Mouse (Mus musculus): ENCODE measurements around the gene Faap20. TPM values are rescaled to one million over a fixed set of nuclear protein-coding genes. Genes with fewer than 3 reads are reported as not detected.
"Not testable (repeated sequence)": the region's sequence is repeated elsewhere in the genome, so short reads cannot be mapped to it uniquely, and the experiment has no call there.

Faap20 gene
- polyA plus RNA-seq, 1 experiment from 2014 or later: 110 TPM

DNA sequence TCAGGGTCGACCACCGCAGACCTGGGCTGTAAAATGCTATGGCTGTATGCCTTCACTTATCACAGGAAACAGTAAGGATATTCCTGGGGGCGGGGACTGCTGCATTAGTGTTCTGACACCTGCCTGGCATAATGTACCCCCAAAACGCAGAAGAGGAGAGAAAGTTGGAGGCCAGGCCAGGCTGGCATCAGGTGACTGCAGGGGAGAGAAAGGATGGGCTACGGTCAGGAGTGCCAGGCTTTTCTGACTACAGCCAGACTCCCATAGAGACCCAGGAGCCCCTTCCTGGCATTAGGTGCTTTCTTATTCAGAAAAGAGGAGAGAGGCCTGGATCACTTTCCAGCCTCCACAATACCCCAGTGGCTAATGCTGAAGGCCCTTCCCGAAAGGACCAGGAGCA lies 10.1 kb upstream of the Faap20 start:
- Histone ChIP-seq H3K9ac (ENCODE audit: low read length) (no peak overlapping the region), H3K36me3 (ENCODE audit: control insufficient read depth, insufficient read depth, low read length) (no peaks in the 10 kb centered on the region), H3K27me3 (ENCODE audit: control insufficient read depth, insufficient read depth, low read length) (no peaks in the 10 kb centered on the region), H3K9me3 (ENCODE audit: control insufficient read depth, low read length) (no peaks in the 10 kb centered on the region), H3K4me3 (ENCODE audit: low read depth, low read length) (no peak overlapping the region), H3K4me1 (ENCODE audit: control insufficient read depth, insufficient read depth, low read length) (peaks cover 13% of the 10 kb centered on the region), H3K4me2 (no peak overlapping the region), H3K27ac (ENCODE audit: low read depth, low read length) (no peak overlapping the region)
- no peak for DNase-seq (ENCODE audit: low spot score, missing footprints)
- 65% methylated on average over 6 of the region's 6 CpGs for WGBS
- ATAC-seq (ENCODE audit: low FRiP score): no peak

DNA sequence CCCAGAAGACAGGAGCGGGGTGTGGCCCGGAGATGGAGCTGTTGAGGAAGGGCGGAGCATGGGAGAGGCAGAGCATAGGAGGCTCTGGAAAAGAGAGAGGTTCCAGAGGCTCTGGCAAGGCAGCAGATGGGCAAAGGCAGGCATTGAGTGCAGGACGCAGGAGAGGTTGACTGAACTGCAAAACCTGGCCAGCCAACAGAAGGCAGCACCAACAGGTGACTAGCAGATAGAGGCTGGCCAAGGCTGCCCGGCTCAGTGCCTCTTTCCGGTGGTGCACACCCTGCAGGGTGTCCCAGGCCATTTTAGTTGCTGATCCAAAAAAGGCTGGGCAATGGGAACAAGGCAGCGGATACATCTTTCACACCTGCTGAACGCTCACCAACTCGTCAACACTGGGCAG lies 7.8 kb upstream of the Faap20 start:
- H3K4me1 ChIP-seq (ENCODE audit: control insufficient read depth, insufficient read depth, low read length): no peaks in the 10 kb centered on the region
- no peak overlapping the region for H3K27ac ChIP-seq (ENCODE audit: low read depth, low read length)
- H3K27me3 ChIP-seq (ENCODE audit: control insufficient read depth, insufficient read depth, low read length): no peaks in the 10 kb centered on the region
- DNase-seq (ENCODE audit: low spot score, missing footprints) (no peak), ATAC-seq (ENCODE audit: low FRiP score) (no peak)
- no peak overlapping the region for H3K4me2 ChIP-seq
- 76% methylated on average over 9 of the region's 9 CpGs for WGBS
- H3K36me3 ChIP-seq (ENCODE audit: control insufficient read depth, insufficient read depth, low read length): no peaks in the 10 kb centered on the region
- H3K4me3 ChIP-seq (ENCODE audit: low read depth, low read length): no peak overlapping the region
- no peak overlapping the region for H3K9ac ChIP-seq (ENCODE audit: low read length)
- H3K9me3 ChIP-seq (ENCODE audit: control insufficient read depth, low read length): no peaks in the 10 kb centered on the region

DNA sequence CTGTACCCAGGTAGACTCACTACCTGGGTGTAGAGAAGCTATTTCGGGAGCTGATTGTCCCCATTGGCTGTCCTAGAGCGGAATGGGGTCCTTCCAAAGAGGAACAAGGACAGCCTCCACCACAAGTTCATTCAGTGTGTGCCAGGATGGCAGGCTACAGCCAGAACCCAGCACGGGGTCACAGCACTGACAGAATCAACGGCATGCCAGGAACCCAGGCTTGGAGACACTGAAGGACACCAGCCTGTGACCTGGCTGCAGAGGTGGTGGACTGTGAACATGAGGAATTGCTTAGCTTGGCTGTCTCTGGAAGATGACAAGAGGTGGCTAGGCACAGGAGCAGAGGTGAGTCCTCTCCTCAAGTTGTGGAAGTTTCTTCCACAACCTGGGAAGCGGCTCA lies 7.3 kb upstream of the Faap20 start:
- H3K36me3 ChIP-seq (ENCODE audit: control insufficient read depth, insufficient read depth, low read length): no peaks in the 10 kb centered on the region
- ATAC-seq (ENCODE audit: low FRiP score) (no peak), DNase-seq (ENCODE audit: low spot score, missing footprints) (no peak)
- H3K4me2 ChIP-seq: no peak overlapping the region
- no peaks in the 10 kb centered on the region for H3K4me1 ChIP-seq (ENCODE audit: control insufficient read depth, insufficient read depth, low read length)
- no peak overlapping the region for H3K9ac ChIP-seq (ENCODE audit: low read length)
- 89% methylated on average over 5 of the region's 5 CpGs for WGBS
- H3K4me3 ChIP-seq (ENCODE audit: low read depth, low read length): no peak overlapping the region
- no peak overlapping the region for H3K27ac ChIP-seq (ENCODE audit: low read depth, low read length)
- no peaks in the 10 kb centered on the region for H3K9me3 ChIP-seq (ENCODE audit: control insufficient read depth, low read length)
- no peaks in the 10 kb centered on the region for H3K27me3 ChIP-seq (ENCODE audit: control insufficient read depth, insufficient read depth, low read length)

DNA sequence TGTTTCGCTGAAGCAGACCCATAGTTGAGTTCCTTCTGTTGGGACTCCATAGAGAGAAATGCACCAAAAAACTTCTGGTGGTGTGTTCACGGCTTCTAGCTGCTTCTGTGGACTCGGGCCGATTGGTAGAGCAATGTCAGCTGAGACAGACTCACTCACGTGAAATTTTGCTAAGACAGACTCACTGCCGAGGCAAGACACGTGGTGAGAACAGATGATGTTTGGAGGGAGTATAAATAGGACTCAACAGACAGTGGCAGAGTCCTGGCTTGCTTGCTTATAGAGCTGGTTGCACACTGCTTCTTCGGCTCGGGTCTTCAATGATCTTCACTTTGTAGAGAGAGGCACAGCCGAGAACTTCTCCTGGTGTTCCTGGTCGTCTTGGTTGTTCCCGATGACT lies 6.4 kb upstream of the Faap20 start:
- Histone ChIP-seq H3K9ac (ENCODE audit: low read length) (no peak overlapping the region), H3K9me3 (ENCODE audit: control insufficient read depth, low read length) (no peaks in the 10 kb centered on the region; the same call in 1 of the 2 replicates), H3K27me3 (ENCODE audit: control insufficient read depth, insufficient read depth, low read length) (no peaks in the 10 kb centered on the region), H3K4me2 (no peak overlapping the region), H3K36me3 (ENCODE audit: control insufficient read depth, insufficient read depth, low read length) (no peaks in the 10 kb centered on the region), H3K4me3 (ENCODE audit: low read depth, low read length) (no peak overlapping the region), H3K4me1 (ENCODE audit: control insufficient read depth, insufficient read depth, low read length) (no peaks in the 10 kb centered on the region), H3K27ac (ENCODE audit: low read depth, low read length) (no peak overlapping the region)
- ATAC-seq (ENCODE audit: low FRiP score) (no peak), DNase-seq (ENCODE audit: low spot score, missing footprints) (no peak)
- WGBS: 88% methylated on average over 12 of the region's 12 CpGs

DNA sequence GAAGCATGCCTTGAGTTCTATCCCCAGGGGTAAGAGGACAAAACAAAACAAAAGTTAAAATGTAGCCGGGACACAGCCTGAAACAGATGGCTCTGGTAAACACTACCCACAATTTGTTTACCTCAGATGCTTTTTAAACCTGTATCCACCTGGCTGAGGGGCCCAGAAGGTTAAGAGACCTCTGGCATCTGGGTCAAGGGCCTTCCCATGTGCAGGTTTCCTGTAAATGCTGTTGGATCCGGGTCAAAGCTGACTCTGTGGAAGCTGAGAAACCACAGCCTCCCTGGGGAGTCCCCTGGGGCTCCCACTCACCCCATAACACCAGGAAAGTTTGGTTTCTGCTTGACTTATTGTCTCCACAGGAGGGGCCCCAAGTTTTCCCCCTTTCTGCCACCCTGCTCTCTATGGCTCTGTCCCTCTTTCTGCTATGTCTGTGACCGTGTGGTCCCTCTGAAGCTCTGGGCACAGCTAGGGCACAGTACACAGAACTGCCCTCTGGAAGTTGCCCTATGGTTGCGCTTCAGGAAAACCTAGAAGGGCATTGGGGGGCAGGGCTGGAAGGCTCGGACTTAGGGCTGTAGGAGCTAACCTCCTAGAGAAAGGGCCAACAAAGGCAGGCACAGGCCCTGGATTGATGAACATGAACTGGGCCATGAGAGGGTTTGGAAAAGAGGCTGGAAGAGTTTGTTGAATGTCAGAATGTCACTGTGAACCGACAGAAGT lies 3.7 kb upstream of the Faap20 start:
- peaks cover 9% of the 10 kb centered on the region for H3K4me1 ChIP-seq (ENCODE audit: control insufficient read depth, insufficient read depth, low read length)
- no peaks in the 10 kb centered on the region for H3K36me3 ChIP-seq (ENCODE audit: control insufficient read depth, insufficient read depth, low read length)
- H3K27me3 ChIP-seq (ENCODE audit: control insufficient read depth, insufficient read depth, low read length): no peaks in the 10 kb centered on the region
- no peak overlapping the region for H3K27ac ChIP-seq (ENCODE audit: low read depth, low read length)
- no peak overlapping the region for H3K4me2 ChIP-seq
- no peak for DNase-seq (ENCODE audit: low spot score, missing footprints)
- no peak overlapping the region for H3K9ac ChIP-seq (ENCODE audit: low read length)
- H3K9me3 ChIP-seq (ENCODE audit: control insufficient read depth, low read length): no peaks in the 10 kb centered on the region; the same call in 1 of the 2 replicates
- H3K4me3 ChIP-seq (ENCODE audit: low read depth, low read length): no peak overlapping the region
- no peak for ATAC-seq (ENCODE audit: low FRiP score)
- WGBS: 76% methylated on average over 6 of the region's 6 CpGs

DNA sequence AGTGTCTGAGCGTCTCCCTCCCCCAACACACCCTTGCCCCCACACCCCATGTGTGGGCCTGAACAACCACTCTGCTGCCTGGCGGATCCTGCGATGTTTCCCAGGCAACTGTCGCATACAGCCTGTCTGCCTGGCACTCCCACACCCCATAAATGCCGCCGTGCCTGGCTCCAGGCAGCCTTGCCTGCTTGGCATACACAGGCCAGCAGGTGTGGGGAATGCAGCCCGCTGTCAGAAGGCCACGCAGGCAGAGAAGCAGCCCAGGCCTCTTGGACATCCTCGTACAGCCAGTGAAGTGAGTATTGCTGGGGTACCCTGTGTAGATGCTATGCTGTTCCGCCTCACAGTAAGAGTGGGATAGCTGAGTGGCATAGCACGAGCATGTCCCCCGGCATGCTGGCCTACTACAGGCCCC lies 2.9 kb upstream of the Faap20 start:
- H3K27ac ChIP-seq (ENCODE audit: low read depth, low read length): no peak overlapping the region
- WGBS: 86% methylated on average over 12 of the region's 12 CpGs
- ATAC-seq (ENCODE audit: low FRiP score) (no peak), DNase-seq (ENCODE audit: low spot score, missing footprints) (no peak)
- no peak overlapping the region for H3K4me2 ChIP-seq
- H3K9ac ChIP-seq (ENCODE audit: low read length): no peak overlapping the region
- no peaks in the 10 kb centered on the region for H3K27me3 ChIP-seq (ENCODE audit: control insufficient read depth, insufficient read depth, low read length)
- no peak overlapping the region for H3K4me3 ChIP-seq (ENCODE audit: low read depth, low read length)
- H3K4me1 ChIP-seq (ENCODE audit: control insufficient read depth, insufficient read depth, low read length): peaks cover 16% of the 10 kb centered on the region
- H3K9me3 ChIP-seq (ENCODE audit: control insufficient read depth, low read length): no peaks in the 10 kb centered on the region; the same call in 1 of the 2 replicates
- H3K36me3 ChIP-seq (ENCODE audit: control insufficient read depth, insufficient read depth, low read length): no peaks in the 10 kb centered on the region

DNA sequence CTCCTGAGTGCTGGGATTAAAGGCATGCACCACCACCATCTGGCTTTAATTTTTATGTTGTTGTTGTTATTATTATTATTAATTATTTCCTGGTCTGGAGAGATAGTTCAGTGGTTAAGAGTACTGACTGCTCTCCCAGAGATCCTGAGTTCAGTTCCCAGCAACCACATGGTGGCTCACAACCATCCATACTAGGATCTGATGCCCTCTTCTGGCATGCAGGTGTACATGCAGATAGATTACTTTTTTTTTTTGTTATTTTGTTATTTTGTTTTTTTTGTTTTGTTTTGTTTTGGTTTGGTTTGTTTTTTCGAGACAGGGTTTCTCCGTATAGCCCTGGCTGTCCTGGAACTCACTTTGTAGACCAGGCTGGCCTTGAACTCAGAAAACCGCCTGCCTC lies 1.5 kb upstream of the Faap20 start:
- DNase-seq (ENCODE audit: low spot score, missing footprints); H3K27me3 ChIP-seq (ENCODE audit: control insufficient read depth, insufficient read depth, low read length); H3K9me3 ChIP-seq (ENCODE audit: control insufficient read depth, low read length); H3K27ac ChIP-seq (ENCODE audit: low read depth, low read length); H3K36me3 ChIP-seq (ENCODE audit: control insufficient read depth, insufficient read depth, low read length); ATAC-seq (ENCODE audit: low FRiP score); H3K4me2 ChIP-seq; H3K4me3 ChIP-seq (ENCODE audit: low read depth, low read length); H3K9ac ChIP-seq (ENCODE audit: low read length): not testable (repeated sequence)
- WGBS: 92% methylated on average over 3 of the region's 3 CpGs
- peaks cover 20% of the 10 kb centered on the region for H3K4me1 ChIP-seq (ENCODE audit: control insufficient read depth, insufficient read depth, low read length)

DNA sequence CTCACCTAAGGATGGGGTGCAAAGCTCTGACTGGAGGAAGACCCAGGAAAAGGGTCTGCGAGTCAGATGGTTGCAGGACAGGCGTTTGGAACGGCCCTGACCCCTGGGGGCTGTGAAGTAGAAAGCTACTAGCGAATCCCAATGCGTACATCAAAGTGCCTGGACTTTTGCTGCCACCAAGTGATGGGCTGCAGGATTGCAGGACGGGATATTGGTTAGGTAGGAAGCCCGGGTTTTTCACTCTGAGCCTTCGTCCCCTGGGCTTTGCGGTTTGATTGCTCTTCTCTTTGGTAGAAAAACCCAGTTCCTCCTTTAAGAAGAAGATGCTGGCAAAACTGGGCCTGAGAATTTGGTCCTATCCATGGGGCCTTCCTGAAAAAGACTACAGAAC lies 350 bp upstream of the Faap20 start:
- Histone ChIP-seq H3K27me3 (ENCODE audit: control insufficient read depth, insufficient read depth, low read length) (no peaks in the 10 kb centered on the region), H3K4me3 (ENCODE audit: low read depth, low read length) (peak overlapping the region; percentile 67), H3K4me1 (ENCODE audit: control insufficient read depth, insufficient read depth, low read length) (peaks cover 20% of the 10 kb centered on the region), H3K9me3 (ENCODE audit: control insufficient read depth, low read length) (no peaks in the 10 kb centered on the region; the same call in 1 of the 2 replicates), H3K9ac (ENCODE audit: low read length) (peak overlapping the region; percentile 88), H3K27ac (ENCODE audit: low read depth, low read length) (peak overlapping the region; percentile 94), H3K4me2 (peak overlapping the region; percentile 96), H3K36me3 (ENCODE audit: control insufficient read depth, insufficient read depth, low read length) (no peaks in the 10 kb centered on the region)
- DNase-seq (ENCODE audit: low spot score, missing footprints): peak; percentile 100
- ATAC-seq (ENCODE audit: low FRiP score): peak; percentile 77
- WGBS: 0% methylated on average over 9 of the region's 9 CpGs

DNA sequence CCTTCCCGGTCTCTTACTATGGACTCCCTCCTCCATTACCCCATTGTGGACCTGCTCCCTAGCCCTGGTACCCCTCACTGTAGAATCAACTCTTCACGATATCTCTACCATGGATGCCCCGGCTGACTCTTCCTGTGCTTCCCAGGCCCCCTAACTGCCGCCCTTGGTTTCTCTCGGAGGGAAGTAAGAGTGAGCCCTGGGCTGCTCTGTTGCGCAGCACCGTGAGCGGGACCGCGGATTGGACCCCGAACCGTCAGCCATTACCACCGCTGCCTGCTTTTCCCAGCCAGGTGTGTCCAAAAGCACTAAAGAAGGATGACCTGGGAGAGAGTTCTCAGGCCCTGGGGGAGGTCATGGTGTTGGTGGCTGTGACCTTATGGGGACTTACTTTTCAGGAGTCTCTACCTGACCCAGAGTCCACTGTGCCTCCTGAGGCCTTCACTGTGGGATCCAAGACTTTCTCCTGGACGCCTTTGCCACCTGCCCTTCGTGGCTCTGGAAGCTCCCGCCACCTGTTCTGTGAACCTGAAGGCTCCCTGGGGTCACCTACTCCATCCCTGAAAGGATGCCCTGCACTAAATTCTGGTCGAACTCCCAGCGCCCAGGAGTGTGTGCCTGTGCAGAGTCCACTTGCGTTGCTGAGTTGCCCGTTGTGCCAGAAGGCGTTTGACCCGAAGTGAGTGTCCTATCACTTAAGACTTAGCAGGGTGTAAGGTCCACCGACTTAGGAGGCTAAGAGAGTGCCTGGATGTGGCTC lies 937 bp downstream of the Faap20 start:
- Histone ChIP-seq H3K9me3 (ENCODE audit: control insufficient read depth, low read length) (no peaks in the 10 kb centered on the region; the same call in 1 of the 2 replicates), H3K4me3 (ENCODE audit: low read depth, low read length) (peak overlapping the region; percentile 67), H3K27ac (ENCODE audit: low read depth, low read length) (peak overlapping the region; percentile 94), H3K4me1 (ENCODE audit: control insufficient read depth, insufficient read depth, low read length) (peaks cover 20% of the 10 kb centered on the region), H3K4me2 (peak overlapping the region; percentile 96), H3K9ac (ENCODE audit: low read length) (peak overlapping the region; percentile 88), H3K27me3 (ENCODE audit: control insufficient read depth, insufficient read depth, low read length) (no peaks in the 10 kb centered on the region), H3K36me3 (ENCODE audit: control insufficient read depth, insufficient read depth, low read length) (no peaks in the 10 kb centered on the region)
- 12% methylated on average over 23 of the region's 23 CpGs for WGBS
- DNase-seq (ENCODE audit: low spot score, missing footprints) (peak; percentile 85), ATAC-seq (ENCODE audit: low FRiP score) (peak; percentile 19; the same call in 1 of the 2 replicates)

All from midbrain, embryonic 11.5 days (tissue).